Mouse (Mus musculus): ENCODE results near the gene Slc44a5. TPM values are rescaled to one million over a fixed set of nuclear protein-coding genes. Genes with fewer than 3 reads are reported as not detected.

Slc44a5 gene
- 0.03 and 0.05 TPM in 2 replicates for polyA plus RNA-seq (2012; rRNA removed)

DNA sequence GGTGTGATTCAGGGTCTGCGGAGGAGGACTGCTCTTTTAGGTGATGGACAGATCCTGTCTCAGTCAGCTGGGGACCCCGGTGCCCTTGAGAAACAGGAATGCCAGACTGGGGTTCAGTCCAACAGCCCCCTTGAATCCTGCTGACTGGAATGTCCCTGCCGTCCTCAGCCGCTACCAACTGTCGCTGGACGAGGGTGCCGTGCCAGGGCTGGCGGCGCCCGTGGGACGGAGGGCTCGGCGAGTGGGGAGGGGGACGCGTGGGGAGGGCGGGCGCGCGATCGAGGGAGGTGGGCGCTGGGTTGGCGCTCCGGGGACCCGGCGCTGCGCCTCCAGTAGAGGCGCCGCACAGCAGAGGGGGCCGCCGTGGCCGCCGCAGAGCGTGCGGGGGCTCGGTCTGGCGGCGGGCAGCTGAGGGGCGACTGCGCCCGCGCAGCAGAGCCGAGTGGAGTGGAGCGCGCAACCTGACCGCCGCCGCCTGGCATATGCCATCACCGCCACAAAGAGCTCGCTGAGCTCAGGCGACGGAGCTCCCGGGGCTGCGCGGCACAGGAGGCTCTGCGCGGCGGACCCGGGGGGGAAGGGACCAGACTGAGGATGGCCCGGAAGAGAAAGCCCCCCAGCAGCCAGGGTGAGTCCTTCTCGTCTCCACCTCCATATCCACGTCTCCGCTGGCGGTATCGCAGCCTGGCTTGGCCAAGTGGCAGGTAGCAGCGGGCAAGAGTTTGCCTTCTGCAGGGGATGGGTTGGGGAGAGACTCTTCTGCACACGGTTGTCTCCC lies at the start of gene Slc44a5:
Gene Slc44a5, plus strand, starts transcription at position 266 of the 778 bp plus-strand sequence.
- WGBS, result 3% methylated on average over 66 of the region's 66 CpGs
- Histone ChIP-seq H3K4me1 (replicated peaks; ENCODE audit: control insufficient read depth, insufficient read depth, low read length) (no peaks in the 10 kb centered on the region), H3K4me3 (ENCODE audit: control insufficient read depth, insufficient read depth, low read length) (no peak within 1 kb of the TSS), H3K36me3 (ENCODE audit: control insufficient read depth, insufficient read depth, low read length) (no peaks in the 10 kb centered on the region), H3K27ac (ENCODE audit: control insufficient read depth, insufficient read depth, low read length) (no peak within 1 kb of the TSS), H3K27me3 (ENCODE audit: control insufficient read depth, insufficient read depth, low read length) (peaks cover 15% of the 10 kb centered on the region; the same call in 1 of the 2 replicates)
- TF ChIP-seq CTCF (IDR thresholded peaks at IDR 0.05; ENCODE audit: borderline replicate concordance, control insufficient read depth, extremely low read depth, insufficient read depth, low read length, poor library complexity), result no peak
- no peak for TF ChIP-seq POLR2A (IDR thresholded peaks at IDR 0.05; ENCODE audit: control insufficient read depth, extremely low read depth, insufficient read depth, low read length, poor library complexity)
- DNase-seq, result no peak

DNA sequence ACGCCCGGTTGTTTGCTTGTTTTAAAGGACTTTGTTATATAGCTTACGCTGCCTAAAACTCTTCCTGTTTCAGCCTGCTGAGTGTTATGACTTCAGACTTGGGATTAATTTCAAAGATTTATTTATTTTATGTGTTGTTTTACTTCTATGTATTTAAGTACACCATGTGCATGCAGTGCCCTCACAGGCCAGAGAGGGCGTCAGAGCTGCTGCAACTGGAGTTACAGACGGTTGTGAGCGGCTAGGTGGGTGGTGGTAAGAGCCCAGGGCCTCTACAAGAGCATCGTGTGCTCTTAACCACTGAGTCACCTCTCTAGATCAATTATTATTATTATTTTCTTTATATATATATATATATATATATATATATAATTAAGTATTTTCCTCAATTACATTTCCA lies 46.9 kb upstream of the Slc44a5 start:
- H3K36me3 ChIP-seq (ENCODE audit: control insufficient read depth, insufficient read depth, low read length), result peaks cover 40% of the 10 kb centered on the region
- 98% methylated on average over 7 of the region's 7 CpGs for WGBS
- TF ChIP-seq CTCF (IDR thresholded peaks at IDR 0.05; ENCODE audit: borderline replicate concordance, control insufficient read depth, extremely low read depth, insufficient read depth, low read length, poor library complexity) (no peak), POLR2A (IDR thresholded peaks at IDR 0.05; ENCODE audit: control insufficient read depth, extremely low read depth, insufficient read depth, low read length, poor library complexity) (no peak)

DNA sequence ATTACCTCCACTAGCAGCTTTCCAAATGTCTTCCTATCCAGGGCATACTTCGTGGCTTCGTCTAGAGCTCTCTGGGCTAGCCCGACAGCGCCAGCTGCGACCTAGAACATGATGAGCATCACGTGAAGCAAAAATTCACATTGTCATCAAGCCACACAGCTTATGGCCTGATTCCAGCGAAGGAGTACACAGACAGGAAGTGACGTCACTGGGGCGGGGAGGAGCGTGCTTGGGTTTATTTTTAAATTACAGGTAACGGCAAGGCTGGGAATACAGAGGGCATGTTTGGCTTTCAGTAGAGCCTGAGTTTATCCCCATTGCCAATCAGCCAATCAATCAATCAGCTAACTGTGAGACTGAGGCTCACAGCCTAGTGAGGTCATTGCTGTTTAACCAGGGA lies 43.7 kb upstream of the Slc44a5 start:
- no peak overlapping the region for H3K4me3 ChIP-seq (ENCODE audit: control insufficient read depth, insufficient read depth, low read length)
- peaks cover 8% of the 10 kb centered on the region for H3K4me1 ChIP-seq (replicated peaks; ENCODE audit: control insufficient read depth, insufficient read depth, low read length)
- 81% methylated on average over 11 of the region's 11 CpGs for WGBS
- H3K36me3 ChIP-seq (ENCODE audit: control insufficient read depth, insufficient read depth, low read length), result peaks cover 38% of the 10 kb centered on the region
- DNase-seq, result no peak
- H3K27ac ChIP-seq (ENCODE audit: control insufficient read depth, insufficient read depth, low read length), result peak overlapping the region; percentile 52; the same call in 1 of the 2 replicates
- no peak for TF ChIP-seq CTCF (IDR thresholded peaks at IDR 0.05; ENCODE audit: borderline replicate concordance, control insufficient read depth, extremely low read depth, insufficient read depth, low read length, poor library complexity)
- no peak for TF ChIP-seq POLR2A (IDR thresholded peaks at IDR 0.05; ENCODE audit: control insufficient read depth, extremely low read depth, insufficient read depth, low read length, poor library complexity)
- no peaks in the 10 kb centered on the region for H3K27me3 ChIP-seq (ENCODE audit: control insufficient read depth, insufficient read depth, low read length)

More for the DNA sequence above, 46.9 kb upstream of the Slc44a5 start:
- Histone ChIP-seq H3K4me1 (replicated peaks; ENCODE audit: control insufficient read depth, insufficient read depth, low read length) (peaks cover 8% of the 10 kb centered on the region), H3K27me3 (ENCODE audit: control insufficient read depth, insufficient read depth, low read length) (no peaks in the 10 kb centered on the region), H3K4me3 (ENCODE audit: control insufficient read depth, insufficient read depth, low read length) (no peak overlapping the region), H3K27ac (ENCODE audit: control insufficient read depth, insufficient read depth, low read length) (no peak overlapping the region)
- no peak for DNase-seq

DNA sequence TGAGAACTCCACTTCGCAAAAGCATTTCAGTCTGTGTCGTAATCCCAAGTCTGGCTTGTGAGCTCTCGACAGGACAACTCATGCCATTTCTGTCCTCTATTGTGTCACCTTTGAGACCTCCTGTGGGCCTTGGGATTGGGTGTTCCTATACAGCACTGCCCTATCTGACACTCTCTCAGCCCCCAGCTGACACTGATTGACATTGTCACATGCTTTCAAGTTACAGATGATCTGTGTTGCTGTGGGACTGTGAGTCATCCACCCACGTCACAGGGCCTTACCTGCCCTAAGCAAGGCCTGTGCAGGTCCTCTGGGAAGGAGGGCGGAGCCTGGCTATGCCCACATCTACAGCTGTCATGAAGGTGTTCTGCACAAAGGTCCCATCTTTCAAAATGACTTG lies 40.8 kb upstream of the Slc44a5 start:
- TF ChIP-seq POLR2A (IDR thresholded peaks at IDR 0.05; ENCODE audit: control insufficient read depth, extremely low read depth, insufficient read depth, low read length, poor library complexity) (no peak), CTCF (IDR thresholded peaks at IDR 0.05; ENCODE audit: borderline replicate concordance, control insufficient read depth, extremely low read depth, insufficient read depth, low read length, poor library complexity) (no peak)
- Histone ChIP-seq H3K36me3 (ENCODE audit: control insufficient read depth, insufficient read depth, low read length) (peaks cover 52% of the 10 kb centered on the region), H3K27me3 (ENCODE audit: control insufficient read depth, insufficient read depth, low read length) (no peaks in the 10 kb centered on the region), H3K4me3 (ENCODE audit: control insufficient read depth, insufficient read depth, low read length) (no peak overlapping the region), H3K27ac (ENCODE audit: control insufficient read depth, insufficient read depth, low read length) (no peak overlapping the region), H3K4me1 (replicated peaks; ENCODE audit: control insufficient read depth, insufficient read depth, low read length) (peaks cover 8% of the 10 kb centered on the region)
- 94% methylated on average over 5 of the region's 5 CpGs for WGBS
- no peak for DNase-seq

DNA sequence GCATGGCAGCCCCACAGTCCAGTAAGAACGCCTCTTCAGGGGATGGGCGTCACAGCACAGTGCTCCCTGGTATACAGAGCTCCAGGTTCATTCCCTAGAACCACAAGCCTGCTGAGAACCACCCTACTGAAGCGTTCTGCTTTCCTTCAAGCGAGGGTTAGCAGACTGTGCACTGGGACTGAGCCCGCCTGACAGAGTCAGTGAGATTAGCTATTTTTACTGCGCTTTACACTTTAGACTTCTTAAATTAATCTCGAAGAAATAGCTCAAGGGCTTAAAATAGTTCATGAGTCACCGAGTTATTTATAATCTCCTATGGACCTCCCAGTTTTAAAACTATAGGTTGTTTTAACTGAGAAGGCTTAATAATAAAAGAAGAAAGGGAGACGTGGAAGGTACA lies 37.4 kb upstream of the Slc44a5 start:
- DNase-seq, result no peak
- 91% methylated on average over 9 of the region's 9 CpGs for WGBS
- no peaks in the 10 kb centered on the region for H3K4me1 ChIP-seq (replicated peaks; ENCODE audit: control insufficient read depth, insufficient read depth, low read length)
- no peaks in the 10 kb centered on the region for H3K27me3 ChIP-seq (ENCODE audit: control insufficient read depth, insufficient read depth, low read length)
- H3K4me3 ChIP-seq (ENCODE audit: control insufficient read depth, insufficient read depth, low read length), result no peak overlapping the region
- H3K36me3 ChIP-seq (ENCODE audit: control insufficient read depth, insufficient read depth, low read length), result peaks cover 50% of the 10 kb centered on the region
- TF ChIP-seq POLR2A (IDR thresholded peaks at IDR 0.05; ENCODE audit: control insufficient read depth, extremely low read depth, insufficient read depth, low read length, poor library complexity), result no peak
- TF ChIP-seq CTCF (IDR thresholded peaks at IDR 0.05; ENCODE audit: borderline replicate concordance, control insufficient read depth, extremely low read depth, insufficient read depth, low read length, poor library complexity), result no peak
- no peak overlapping the region for H3K27ac ChIP-seq (ENCODE audit: control insufficient read depth, insufficient read depth, low read length)

DNA sequence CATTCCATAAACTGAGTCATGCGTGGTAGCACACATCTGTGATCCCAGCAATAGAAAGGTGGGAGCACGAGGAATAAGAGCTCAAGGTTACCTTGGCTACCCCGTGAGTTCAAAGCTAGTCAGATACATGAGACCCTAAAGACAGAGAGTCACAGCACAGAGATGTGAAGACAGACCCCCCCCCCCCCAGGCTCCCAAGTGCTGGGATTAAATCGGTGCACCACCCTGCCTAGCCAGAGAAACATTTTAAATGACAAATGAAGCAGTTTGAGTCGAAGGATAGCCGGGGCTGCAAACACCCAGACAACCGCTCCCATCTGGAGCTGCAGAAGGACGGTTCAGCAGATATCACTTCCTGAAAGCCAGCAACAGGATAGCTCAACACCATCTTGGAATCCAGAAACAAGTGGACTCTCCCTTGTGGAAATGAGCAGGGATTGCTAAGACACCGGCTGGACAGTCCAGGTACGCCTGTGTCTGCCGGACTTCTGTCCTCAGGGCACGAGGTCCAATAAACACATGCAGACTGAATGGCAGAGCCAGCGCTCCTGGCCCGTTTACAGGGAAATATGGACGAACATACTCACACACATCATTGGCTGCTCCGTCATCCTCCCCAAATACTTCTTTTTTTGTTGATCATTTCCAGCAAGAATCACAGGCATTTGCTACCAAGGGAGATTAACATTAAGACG lies 36.0 kb upstream of the Slc44a5 start:
- Histone ChIP-seq H3K27me3 (ENCODE audit: control insufficient read depth, insufficient read depth, low read length) (no peaks in the 10 kb centered on the region), H3K27ac (ENCODE audit: control insufficient read depth, insufficient read depth, low read length) (no peak overlapping the region), H3K4me1 (replicated peaks; ENCODE audit: control insufficient read depth, insufficient read depth, low read length) (no peaks in the 10 kb centered on the region), H3K4me3 (ENCODE audit: control insufficient read depth, insufficient read depth, low read length) (no peak overlapping the region), H3K36me3 (ENCODE audit: control insufficient read depth, insufficient read depth, low read length) (peaks cover 45% of the 10 kb centered on the region)
- DNase-seq, result no peak
- WGBS, result 98% methylated on average over 17 of the region's 17 CpGs
- TF ChIP-seq POLR2A (IDR thresholded peaks at IDR 0.05; ENCODE audit: control insufficient read depth, extremely low read depth, insufficient read depth, low read length, poor library complexity) (no peak), CTCF (IDR thresholded peaks at IDR 0.05; ENCODE audit: borderline replicate concordance, control insufficient read depth, extremely low read depth, insufficient read depth, low read length, poor library complexity) (no peak)

Measured in thymus, adult 2 months (tissue).